Mouse (Mus musculus): ENCODE measurements around the gene Chga. TPM values are rescaled to one million over a fixed set of nuclear protein-coding genes. Genes with fewer than 3 reads are reported as not detected.

Gene Chga
- total and polyA plus RNA-seq, 2 experiments from 2014 or later: 168 to 257 TPM

DNA sequence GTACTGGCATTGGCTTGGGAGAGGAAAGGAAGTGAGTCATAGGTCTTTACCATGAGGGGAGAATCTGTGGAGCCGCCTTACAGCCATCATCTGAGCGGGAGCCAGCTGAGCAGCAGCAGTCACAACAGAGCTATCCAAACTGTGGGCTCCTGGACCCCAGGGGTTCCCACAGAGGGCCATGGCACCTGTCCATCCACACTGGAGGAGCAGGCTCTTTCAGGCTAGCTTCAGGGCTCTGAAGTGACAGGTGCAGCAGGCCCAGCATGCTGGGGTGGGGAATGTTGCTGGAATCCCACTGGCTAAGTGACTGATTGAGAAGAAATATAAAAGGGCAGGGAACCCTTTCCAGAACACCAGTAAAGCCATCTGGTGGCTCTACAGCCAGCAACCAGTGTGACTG, 12.2 kb downstream of the Chga start:
- WGBS: 84% methylated on average over 2 of the region's 2 CpGs
- no peak for ATAC-seq (ENCODE audit: low FRiP score)
- no peak overlapping the region for H3K4me3 ChIP-seq (ENCODE audit: low read depth, low read length)
- TF ChIP-seq CTCF (IDR thresholded peaks at IDR 0.05): no peak
- H3K27me3 ChIP-seq (ENCODE audit: insufficient read depth, low read length): no peaks in the 10 kb centered on the region
- peaks cover 32% of the 10 kb centered on the region for H3K36me3 ChIP-seq (ENCODE audit: insufficient read depth, low read length)
- no peak overlapping the region for H3K4me2 ChIP-seq (ENCODE audit: low read depth, low read length, poor library complexity, severe bottlenecking)
- no peaks in the 10 kb centered on the region for H3K4me1 ChIP-seq (ENCODE audit: insufficient read depth, low read length)
- no peak overlapping the region for H3K9ac ChIP-seq (replicated peaks; ENCODE audit: low read length, poor library complexity, severe bottlenecking)
- peak; percentile 42 for DNase-seq (ENCODE audit: low spot score)
- no peaks in the 10 kb centered on the region for H3K9me3 ChIP-seq (ENCODE audit: low read length)
- H3K27ac ChIP-seq (ENCODE audit: low read depth, low read length): no peak overlapping the region

GRCm38 (mm10) chr12:102568219-102568618, 13.4 kb downstream of the Chga start:
- Histone ChIP-seq H3K4me1 (ENCODE audit: insufficient read depth, low read length) (no peaks in the 10 kb centered on the region), H3K27me3 (ENCODE audit: insufficient read depth, low read length) (no peaks in the 10 kb centered on the region), H3K27ac (ENCODE audit: low read depth, low read length) (no peak overlapping the region), H3K9ac (replicated peaks; ENCODE audit: low read length, poor library complexity, severe bottlenecking) (no peak overlapping the region), H3K4me3 (ENCODE audit: low read depth, low read length) (no peak overlapping the region), H3K36me3 (ENCODE audit: insufficient read depth, low read length) (peaks cover 23% of the 10 kb centered on the region), H3K9me3 (ENCODE audit: low read length) (no peaks in the 10 kb centered on the region), H3K4me2 (ENCODE audit: low read depth, low read length, poor library complexity, severe bottlenecking) (no peak overlapping the region)
- no peak for TF ChIP-seq CTCF (IDR thresholded peaks at IDR 0.05)
- no peak for DNase-seq (ENCODE audit: low spot score)
- 76% methylated on average over 7 of the region's 7 CpGs for WGBS
- no peak for ATAC-seq (ENCODE audit: low FRiP score)

DNA sequence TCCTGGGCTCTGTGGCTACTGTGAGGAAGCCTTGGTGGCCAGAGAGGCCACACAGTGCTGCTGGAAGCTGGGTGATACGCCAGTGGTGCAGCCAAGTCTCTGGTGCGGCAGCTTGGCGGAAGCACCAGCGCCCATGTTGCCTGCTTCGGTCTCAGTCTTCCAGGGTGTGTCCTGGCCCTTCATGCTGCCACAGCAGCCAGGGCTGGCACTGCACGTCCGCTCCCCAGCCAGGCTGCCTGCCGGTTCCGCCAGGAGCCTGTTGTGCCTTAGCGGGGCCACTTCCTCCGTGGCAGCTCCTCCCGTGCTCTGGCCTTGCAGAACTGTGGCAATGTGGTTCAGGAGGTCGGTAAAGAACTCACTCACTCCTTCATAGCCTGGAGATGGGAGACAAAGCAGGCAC, 15.3 kb downstream of the Chga start:
- H3K27me3 ChIP-seq (ENCODE audit: insufficient read depth, low read length): no peaks in the 10 kb centered on the region
- no peak for ATAC-seq (ENCODE audit: low FRiP score)
- DNase-seq (ENCODE audit: low spot score): no peak
- no peak overlapping the region for H3K27ac ChIP-seq (ENCODE audit: low read depth, low read length)
- WGBS: 88% methylated on average over 13 of the region's 13 CpGs
- H3K9ac ChIP-seq (replicated peaks; ENCODE audit: low read length, poor library complexity, severe bottlenecking): no peak overlapping the region
- no peak overlapping the region for H3K4me2 ChIP-seq (ENCODE audit: low read depth, low read length, poor library complexity, severe bottlenecking)
- peaks cover 15% of the 10 kb centered on the region; the same call in 1 of the 2 replicates for H3K36me3 ChIP-seq (ENCODE audit: insufficient read depth, low read length)
- H3K9me3 ChIP-seq (ENCODE audit: low read length): no peaks in the 10 kb centered on the region
- TF ChIP-seq CTCF (IDR thresholded peaks at IDR 0.05): no peak
- H3K4me1 ChIP-seq (ENCODE audit: insufficient read depth, low read length): no peaks in the 10 kb centered on the region
- H3K4me3 ChIP-seq (ENCODE audit: low read depth, low read length): no peak overlapping the region

DNA sequence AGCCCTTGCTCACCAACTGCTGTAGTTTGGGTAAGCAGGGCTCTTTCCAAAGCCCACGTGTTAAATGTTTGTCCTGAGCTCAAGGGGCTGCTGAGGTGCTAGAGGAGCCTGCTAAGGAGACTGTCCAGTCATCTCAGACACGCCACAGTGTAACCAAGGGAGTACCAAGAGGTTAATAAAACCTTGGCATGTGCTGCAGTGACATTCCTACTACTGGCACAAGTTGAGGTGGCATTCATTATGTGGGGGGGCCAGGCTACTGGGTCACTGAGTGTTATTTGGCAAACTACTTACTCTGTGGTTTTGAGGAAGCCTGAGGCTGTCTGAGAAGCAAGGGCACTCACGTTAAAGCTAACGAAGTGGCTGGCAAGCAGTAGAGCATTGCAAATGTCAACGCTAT, 16.0 kb downstream of the Chga start:
- Histone ChIP-seq H3K4me3 (ENCODE audit: low read depth, low read length) (no peak overlapping the region), H3K27ac (ENCODE audit: low read depth, low read length) (no peak overlapping the region), H3K9ac (replicated peaks; ENCODE audit: low read length, poor library complexity, severe bottlenecking) (no peak overlapping the region), H3K36me3 (ENCODE audit: insufficient read depth, low read length) (peaks cover 15% of the 10 kb centered on the region; the same call in 1 of the 2 replicates), H3K27me3 (ENCODE audit: insufficient read depth, low read length) (no peaks in the 10 kb centered on the region), H3K4me2 (ENCODE audit: low read depth, low read length, poor library complexity, severe bottlenecking) (no peak overlapping the region), H3K9me3 (ENCODE audit: low read length) (no peaks in the 10 kb centered on the region), H3K4me1 (ENCODE audit: insufficient read depth, low read length) (no peaks in the 10 kb centered on the region)
- TF ChIP-seq CTCF (IDR thresholded peaks at IDR 0.05): no peak
- DNase-seq (ENCODE audit: low spot score) (no peak), ATAC-seq (ENCODE audit: low FRiP score) (no peak)
- WGBS: 72% methylated on average over 5 of the region's 5 CpGs

DNA sequence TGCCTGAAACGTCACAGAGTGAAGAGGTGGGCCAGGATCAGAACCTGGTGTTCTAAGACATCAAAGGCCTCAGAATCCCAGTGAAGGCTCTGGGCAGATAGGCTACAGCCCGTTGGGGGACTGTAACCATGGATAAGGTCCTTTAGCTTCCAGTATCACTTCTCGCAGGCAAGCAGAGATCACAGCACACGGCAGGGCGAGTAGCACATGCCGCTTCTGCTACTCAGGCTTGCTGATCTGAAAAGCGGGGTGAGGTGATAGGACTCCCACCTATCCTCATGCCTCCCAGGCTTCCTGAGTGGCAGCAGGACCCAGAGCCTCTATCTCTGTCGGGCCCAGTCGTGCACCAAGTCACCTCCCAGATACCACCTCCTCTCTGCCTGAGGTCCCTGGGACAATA, 16.9 kb downstream of the Chga start:
- DNase-seq (ENCODE audit: low spot score) (no peak), ATAC-seq (ENCODE audit: low FRiP score) (no peak)
- H3K4me1 ChIP-seq (ENCODE audit: insufficient read depth, low read length): no peaks in the 10 kb centered on the region
- no peaks in the 10 kb centered on the region for H3K9me3 ChIP-seq (ENCODE audit: low read length)
- H3K4me2 ChIP-seq (ENCODE audit: low read depth, low read length, poor library complexity, severe bottlenecking): no peak overlapping the region
- no peak overlapping the region for H3K4me3 ChIP-seq (ENCODE audit: low read depth, low read length)
- 87% methylated on average over 9 of the region's 9 CpGs for WGBS
- TF ChIP-seq CTCF (IDR thresholded peaks at IDR 0.05): no peak
- H3K27me3 ChIP-seq (ENCODE audit: insufficient read depth, low read length): no peaks in the 10 kb centered on the region
- no peak overlapping the region for H3K27ac ChIP-seq (ENCODE audit: low read depth, low read length)
- no peak overlapping the region for H3K9ac ChIP-seq (replicated peaks; ENCODE audit: low read length, poor library complexity, severe bottlenecking)
- peaks cover 15% of the 10 kb centered on the region; the same call in 1 of the 2 replicates for H3K36me3 ChIP-seq (ENCODE audit: insufficient read depth, low read length)

DNA sequence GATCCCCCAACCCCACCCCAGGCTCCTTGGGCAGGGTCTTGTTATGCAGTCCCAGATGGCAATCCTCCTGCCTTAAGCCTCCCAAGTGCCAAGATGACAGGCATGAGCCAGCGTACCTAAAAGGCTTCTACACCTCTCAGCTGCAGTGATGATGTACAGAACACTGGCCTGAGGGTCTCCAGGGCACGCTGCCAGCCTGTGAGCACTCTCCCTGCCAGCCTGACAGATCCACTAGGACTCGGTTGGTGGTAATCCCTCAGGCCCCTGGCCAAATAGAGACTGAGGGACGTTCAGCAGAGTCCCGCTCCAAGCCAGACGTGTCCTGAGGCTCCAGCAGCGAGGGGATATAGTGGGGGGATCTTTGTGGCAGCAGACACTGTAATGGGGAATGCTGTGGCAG, 18.3 kb downstream of the Chga start:
- H3K27me3 ChIP-seq (ENCODE audit: insufficient read depth, low read length): no peaks in the 10 kb centered on the region
- H3K9ac ChIP-seq (replicated peaks; ENCODE audit: low read length, poor library complexity, severe bottlenecking): no peak overlapping the region
- no peak for TF ChIP-seq CTCF (IDR thresholded peaks at IDR 0.05)
- H3K9me3 ChIP-seq (ENCODE audit: low read length): no peaks in the 10 kb centered on the region
- peaks cover 24% of the 10 kb centered on the region; the same call in 1 of the 2 replicates for H3K36me3 ChIP-seq (ENCODE audit: insufficient read depth, low read length)
- no peak overlapping the region for H3K4me3 ChIP-seq (ENCODE audit: low read depth, low read length)
- WGBS: 48% methylated on average over 7 of the region's 7 CpGs
- H3K27ac ChIP-seq (ENCODE audit: low read depth, low read length): no peak overlapping the region
- ATAC-seq (ENCODE audit: low FRiP score) (no peak), DNase-seq (ENCODE audit: low spot score) (no peak)
- H3K4me1 ChIP-seq (ENCODE audit: insufficient read depth, low read length): no peaks in the 10 kb centered on the region
- H3K4me2 ChIP-seq (ENCODE audit: low read depth, low read length, poor library complexity, severe bottlenecking): no peak overlapping the region
